Mouse (Mus musculus) heart, adult 18-20 months (tissue): ENCODE data around the gene Saysd1. TPM values are rescaled to one million over a fixed set of nuclear protein-coding genes. Genes with fewer than 3 reads are reported as not detected.

Source experiments
- DNase-seq, 2 experiments: peaks; one replicate each; pipeline ENCODE4 v3.0.0; 2021 to 2022; ENCODE audit warnings: mixed read lengths in 1 of 2
- total RNA-seq, 2 experiments: library from RNA; stranded (reverse); gene quantifications; 2 replicates each; pipeline ENCODE4 v1.2.3; 2021

Gene Saysd1
- total RNA-seq, 2 experiments from 2014 or later: 3.5 to 3.6 TPM

DNA sequence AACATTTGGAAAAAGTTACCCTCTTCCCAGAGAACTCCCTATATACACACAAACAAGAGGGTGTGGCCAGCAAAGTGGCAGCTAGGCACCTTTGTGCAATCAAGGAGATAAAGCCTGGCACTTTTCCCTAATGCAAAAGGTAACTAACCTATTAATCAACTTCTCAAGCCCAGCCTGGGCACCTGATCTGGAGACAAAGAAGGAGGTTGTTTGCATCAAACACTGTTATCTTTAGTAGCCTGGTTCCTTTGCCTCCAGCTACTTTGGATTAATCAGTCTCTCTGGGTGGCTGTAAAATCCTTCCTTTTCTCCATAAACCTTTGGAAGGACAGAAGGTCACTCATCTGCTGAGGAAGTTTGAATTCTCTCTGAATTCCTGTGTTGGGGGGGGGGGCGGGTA is 27.4 kb downstream of the Saysd1 start:
- DNase-seq: no peak

DNA sequence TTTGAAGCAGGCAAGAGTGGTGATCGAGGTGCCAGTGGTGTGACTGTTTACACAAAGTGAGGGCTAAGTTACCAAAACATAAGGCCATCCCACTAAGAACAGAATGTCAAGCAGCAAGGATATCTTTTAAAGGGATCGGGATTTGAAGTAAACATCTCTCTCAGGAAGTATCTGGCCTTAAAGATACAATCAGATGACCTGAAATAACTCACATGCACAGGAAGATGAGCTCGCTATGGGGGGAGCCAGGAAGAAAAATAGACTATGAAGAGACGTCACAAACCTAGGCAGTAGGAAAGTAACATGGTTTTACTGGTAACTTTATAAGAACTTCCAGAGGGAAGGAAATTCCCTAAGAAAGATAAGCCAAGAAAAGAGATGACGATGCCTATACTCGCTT is 32.1 kb downstream of the Saysd1 start:
- DNase-seq: no peak

DNA sequence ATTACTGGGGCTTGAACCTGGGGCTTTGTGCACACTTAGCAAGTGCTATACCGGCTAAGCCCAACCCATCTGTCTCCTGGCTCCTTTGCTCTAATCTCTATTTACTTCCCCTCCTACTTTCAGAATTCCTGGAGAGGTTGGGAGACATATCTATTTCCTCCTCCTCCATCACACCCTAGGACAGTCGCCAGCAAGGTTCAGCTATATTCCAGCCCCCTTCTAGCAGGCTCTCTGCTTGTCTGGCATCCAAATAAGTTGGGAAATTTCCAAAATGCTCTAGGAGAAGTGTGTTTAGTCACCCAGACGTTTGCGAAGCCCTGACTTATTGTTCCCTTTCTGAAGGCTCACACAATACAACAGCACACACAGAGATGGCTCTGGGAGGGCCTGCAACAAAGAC is 35.1 kb downstream of the Saysd1 start:
- peak in 1 of 2 experiments; percentile 22 for DNase-seq

DNA sequence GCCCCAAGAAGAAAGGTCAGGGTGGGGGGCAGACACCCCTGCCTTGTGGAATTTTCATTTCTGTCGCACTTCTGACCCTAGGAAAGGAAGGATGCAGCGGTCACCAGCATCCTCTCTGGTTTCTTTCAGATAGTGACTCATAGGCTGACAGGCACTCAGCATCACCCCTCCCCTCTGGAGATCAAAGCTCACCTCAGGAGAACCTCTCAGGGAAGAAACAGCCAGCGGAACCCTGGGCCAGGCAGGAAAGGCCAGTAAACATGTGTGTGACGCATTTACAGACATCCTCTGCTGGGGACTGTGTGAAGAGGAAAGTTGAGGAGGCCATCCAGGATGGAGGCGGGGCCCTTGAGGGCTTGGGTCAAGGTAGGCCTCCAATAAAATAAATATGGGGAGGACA is 40.3 kb downstream of the Saysd1 start:
- peak in 1 of 2 experiments; percentile 14 for DNase-seq

DNA sequence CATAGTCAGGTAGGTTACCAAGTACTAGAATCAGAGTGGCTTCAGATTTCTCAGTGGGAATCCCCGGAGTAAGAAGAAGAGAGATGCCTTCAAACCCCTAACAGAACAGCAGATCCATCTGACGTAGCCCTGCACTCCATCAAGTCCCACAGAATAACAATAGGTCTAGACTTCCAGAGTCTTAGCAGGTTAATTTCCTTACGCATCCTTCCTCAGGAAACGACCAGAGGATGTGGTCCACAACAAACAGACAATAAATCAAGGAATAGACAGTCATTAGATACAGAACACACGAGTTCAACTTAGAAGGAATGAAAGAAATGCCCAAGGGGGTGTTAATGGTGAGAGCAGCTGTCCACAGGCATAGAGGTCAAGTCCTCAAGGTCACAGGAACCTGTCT is 43.4 kb downstream of the Saysd1 start:
- no peak for DNase-seq

DNA sequence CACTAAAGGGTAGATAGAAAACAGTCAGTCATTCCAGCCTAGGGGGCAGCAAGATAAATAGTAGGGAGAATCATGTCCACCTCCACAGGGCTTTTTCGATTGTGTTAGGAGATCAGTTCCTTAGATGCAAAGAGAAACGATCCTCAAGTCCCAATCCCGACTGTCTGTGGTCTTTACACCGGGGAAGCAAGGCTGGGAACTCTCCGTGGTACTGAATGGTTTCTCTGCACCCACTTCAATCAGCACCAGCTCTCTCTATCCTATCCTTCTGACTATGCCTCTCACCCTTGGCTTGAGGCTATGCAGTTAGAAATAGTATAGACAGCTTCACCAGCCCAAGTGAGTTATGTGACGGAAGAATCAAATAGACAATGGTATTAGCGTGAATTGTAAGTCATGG is 44.8 kb downstream of the Saysd1 start:
- DNase-seq: peak in 1 of 2 experiments; percentile 40

DNA sequence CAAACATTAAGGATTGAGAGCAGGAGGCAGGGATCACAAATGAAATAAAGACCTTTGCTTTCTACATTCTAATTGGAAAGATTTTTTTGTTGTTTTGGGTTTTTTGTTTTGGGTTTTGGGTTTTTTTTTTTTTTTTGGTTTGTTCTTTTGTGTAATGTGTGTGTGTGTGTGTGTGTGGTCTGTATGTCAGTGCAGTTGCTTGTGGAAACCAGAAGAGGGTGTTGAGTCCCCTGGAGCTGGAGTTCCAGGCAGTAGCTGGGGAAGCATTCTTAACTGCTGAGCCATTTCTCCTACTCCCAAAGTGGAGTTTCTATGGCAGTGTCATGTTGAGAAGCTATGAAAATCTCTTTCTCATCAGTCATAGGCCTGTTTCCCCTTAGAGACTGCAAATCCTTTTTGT is 54.0 kb downstream of the Saysd1 start:
- no peak for DNase-seq

DNA sequence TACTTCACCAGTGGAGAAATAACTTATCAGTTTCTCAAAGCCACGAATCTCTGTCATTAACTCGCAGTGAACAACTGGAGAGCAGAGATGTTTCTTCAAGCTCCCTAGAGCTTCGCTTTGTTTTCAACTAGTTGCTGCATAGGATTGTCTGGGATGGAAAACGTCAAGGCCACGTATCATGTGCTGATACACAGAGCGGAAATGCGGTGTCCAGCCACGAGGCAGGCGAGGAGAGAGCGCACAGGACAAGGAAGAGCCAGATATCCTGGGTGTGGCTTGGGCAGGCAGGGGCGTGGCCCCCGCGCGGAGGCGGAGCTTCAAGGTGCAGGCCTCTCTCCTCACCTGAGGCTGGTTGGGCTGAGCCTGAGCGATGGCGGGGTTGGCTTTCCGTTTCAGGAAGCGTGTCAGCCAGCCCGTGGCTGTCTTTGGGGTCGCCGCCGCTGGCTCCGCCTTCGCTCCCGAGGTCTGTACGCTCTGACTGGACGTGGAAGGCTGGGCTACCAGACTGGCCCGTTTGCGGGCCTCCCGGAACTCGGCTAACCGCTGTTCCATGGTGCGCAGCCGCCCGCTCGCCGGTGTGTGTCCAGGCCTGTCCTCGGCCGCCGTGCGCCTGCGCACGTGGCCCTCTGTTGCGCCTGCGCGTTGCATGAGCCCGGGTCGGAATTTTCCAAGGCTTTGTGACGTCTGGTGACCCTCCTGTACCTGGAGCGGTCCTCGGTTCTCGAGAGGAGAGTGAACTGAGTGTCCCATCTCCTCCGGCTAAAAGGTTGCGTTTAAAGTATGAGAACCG is 55.6 kb downstream of the Saysd1 start:
- DNase-seq: peak; percentile 94 to 95

DNA sequence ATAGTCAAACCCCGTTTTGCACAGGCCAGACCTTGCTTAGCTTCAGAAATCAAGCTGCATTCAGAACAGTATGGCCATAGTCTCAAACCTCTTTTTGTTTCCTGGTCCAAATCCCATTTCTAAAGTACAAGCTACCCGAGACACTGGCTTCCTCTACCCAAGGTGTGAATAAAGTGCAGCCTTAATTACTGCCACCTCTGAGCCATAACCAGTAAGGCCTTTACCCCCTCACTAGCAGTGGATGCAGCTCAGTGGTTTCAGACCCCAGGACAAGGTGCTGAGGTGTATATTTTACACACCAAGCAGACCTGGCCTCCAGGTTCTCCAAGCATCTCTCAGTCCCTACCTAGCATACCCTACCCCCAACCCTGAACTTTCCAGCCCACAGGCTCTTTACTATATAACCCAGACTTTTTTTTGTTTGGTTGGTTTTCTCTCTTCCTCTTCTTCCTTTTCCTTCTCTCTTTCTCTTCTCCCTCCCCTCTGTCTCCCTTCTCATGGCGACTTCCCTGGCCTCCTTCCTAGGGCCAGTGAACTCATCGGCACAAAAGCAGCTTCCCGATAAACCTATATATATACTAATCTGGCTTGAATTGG is 56.3 kb downstream of the Saysd1 start:
- no peak for DNase-seq

DNA sequence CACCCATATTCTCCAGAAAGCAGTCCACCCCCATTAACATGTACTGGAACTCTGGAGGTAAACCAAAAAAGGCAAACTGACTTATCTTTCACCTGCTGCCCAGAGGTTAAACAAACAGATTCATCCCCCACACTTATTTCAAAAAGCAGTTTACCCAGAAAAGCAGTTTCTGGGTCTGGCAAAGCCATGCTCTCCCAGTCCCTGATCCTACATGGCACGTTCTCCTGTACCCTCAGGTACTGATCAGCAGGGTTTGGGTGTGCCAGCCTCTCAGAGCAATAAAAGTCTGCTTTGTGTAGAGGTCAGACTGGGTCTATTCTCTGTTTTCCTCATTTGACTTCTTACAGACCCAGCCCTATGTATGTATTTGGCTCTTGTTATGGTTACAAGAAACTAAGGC is 57.2 kb downstream of the Saysd1 start:
- DNase-seq: no peak

DNA sequence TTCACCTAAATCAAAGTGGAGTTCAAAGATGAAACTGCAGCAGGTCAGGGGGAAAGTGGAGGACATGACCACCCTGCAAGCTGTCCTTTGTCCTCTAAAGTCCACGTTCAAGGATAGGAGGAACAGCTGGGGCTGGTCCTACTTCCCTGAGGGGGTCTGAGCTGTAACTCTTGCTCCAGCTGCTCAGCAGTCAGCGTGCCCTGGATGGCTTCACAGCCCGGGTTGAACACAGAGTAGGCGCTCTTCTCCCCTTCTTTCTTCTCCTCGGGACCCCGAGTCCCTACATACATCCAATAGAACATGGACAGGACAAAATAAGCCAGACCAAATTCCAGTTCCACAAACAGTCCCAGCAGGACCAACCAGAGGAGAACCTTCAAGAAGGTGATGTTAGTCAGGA is 61.2 kb downstream of the Saysd1 start:
- no peak for DNase-seq

DNA sequence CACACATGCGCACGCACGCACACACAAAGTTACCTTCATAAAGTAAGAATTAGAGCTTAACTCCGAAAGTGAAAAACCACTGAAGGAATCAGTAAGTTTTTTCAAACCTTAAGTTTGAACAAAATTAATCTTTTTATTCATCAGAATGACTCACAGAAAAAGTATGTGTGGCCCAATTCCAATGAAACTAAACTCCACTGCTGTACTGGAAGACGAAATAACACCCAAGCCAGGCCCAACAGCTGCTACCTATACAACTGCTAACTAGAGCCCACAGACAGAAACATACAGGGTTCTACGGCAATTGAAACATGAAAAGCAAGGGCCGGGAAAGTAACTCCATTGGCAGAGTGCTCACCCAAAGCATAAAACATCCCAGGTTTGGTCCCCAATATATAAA is 62.8 kb downstream of the Saysd1 start:
- DNase-seq: no peak

DNA sequence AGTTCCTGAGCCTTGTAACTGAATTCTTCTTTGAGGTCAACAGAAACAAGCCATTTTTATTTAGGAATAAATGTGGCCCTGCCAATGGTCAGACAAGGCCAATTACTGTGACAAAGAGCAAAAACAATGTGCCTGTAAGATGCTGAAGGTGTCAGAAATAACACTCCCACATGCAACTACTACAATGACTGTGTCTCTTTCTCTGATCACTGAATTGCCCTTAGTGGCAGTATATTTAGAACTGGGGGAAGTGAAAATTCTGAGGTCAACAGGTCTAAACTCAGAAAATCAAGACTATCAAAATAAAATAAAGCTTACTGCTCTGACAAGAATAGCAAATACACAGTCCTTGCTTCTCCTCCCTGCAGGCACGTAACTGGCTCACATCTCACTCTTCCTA is 63.6 kb downstream of the Saysd1 start:
- no peak for DNase-seq

DNA sequence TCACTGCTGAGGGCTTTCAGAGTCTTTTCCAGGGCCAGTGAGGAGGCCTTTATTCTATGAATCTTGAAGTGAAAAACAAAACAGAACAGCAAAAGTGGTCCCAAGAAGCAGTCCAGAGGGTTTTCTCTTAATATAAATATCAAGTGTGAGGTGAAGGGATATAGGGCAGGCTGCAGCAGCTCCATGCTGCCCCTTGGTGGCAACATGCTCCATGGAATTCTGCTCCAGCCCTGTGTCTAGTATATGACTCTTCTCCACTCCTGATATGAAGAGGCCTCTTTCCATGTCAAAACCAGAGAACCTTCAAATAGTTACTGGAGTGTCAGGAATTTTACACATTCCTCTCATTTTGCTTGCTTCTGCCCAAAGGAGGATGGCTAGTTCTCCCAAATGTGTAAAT is 67.7 kb downstream of the Saysd1 start:
- DNase-seq: peak in 1 of 2 experiments; percentile 11

DNA sequence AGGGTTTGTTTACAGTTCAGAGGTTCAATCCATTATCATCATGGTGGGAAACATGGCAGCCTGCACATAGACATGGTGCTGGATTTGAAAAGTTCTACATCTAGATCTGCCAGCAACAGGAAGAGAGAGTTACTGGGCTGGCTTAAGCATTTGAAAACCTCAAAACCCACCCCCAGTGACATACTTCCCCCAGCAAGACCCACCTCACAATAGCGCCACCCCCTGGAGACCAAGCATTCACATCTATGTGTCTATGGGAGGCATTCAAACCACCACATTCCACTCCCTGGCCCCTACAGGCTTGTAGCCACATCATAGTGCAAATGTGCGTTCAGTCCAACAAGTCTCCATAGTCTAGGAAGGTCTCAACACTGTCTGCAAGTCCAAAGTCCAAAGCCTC is 70.0 kb downstream of the Saysd1 start:
- no peak for DNase-seq

DNA sequence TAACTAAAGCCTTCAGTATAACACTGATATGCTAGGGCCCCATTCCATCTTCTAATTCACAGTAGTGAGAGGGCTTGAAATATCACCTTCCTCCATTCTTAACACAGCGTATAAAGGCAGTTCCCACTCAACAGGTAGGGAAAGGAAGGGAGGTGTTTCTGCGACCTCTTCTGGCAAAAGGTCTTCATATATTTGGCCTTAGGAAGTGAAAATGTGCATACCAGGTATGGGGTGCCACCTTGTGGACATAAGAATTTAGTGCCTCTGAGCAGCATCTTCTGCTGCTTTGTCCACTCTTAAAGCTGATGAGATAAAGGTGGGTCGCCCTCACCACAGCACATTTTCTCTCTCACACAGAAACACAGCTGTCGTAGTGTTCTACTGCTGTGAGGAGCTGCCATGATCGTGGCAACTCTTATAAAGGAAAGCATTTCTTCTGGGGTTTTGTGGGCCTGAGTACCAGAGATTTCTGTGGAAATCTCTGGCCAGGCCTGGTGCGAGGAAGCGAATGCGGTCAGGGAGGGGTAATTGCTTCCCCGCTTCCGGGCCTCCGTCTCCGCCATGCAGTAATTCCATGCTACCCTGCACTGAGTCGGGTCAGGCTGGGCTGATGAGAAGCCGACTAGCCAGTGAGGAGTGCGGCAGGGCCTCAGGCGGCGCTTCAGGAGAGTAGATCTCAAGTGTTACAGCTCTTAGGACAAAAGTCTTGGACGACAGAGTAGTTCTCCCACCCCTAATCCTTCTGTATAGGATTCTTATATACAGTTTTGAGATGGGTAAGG is 70.8 kb downstream of the Saysd1 start:
- DNase-seq: peak; percentile 72 to 75

DNA sequence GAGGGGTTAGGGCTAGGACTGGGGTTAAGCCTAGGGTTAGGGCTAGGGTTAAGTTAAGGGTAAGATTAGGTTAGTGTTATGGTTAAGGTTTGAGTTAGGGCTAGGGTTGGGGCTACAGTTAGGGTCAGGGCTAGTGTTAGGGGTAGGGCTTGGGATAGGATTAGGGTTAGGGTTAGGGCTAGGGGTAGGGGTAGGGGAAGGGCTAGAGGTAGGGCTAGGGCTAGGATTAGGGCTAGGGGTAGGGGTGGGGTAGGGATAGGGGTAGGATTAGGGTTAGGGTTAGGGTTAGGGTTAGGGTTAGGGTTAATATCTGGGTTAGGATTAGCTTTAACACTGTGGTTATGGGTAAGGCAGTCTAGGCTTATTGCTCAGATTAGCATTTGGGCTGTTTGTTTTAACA is 73.6 kb downstream of the Saysd1 start:
- DNase-seq: no peak

DNA sequence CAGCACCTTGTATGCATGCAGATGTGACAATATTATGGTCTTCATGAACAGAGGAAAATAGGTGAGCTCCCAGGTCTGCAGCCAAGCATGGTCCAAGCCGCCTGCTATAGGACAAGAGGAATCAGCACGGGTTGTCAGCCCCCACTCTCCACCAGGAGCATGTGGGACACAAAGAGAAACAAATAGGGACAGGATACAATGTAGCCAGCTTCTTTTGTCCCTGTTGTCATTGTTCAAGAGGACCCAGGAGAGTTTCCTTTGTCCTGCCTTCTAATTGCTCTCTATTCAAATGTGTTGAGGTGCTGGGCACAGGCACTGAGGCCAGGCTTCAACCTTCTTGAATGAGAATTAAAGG is 89.9 kb downstream of the Saysd1 start:
- DNase-seq: no peak

DNA sequence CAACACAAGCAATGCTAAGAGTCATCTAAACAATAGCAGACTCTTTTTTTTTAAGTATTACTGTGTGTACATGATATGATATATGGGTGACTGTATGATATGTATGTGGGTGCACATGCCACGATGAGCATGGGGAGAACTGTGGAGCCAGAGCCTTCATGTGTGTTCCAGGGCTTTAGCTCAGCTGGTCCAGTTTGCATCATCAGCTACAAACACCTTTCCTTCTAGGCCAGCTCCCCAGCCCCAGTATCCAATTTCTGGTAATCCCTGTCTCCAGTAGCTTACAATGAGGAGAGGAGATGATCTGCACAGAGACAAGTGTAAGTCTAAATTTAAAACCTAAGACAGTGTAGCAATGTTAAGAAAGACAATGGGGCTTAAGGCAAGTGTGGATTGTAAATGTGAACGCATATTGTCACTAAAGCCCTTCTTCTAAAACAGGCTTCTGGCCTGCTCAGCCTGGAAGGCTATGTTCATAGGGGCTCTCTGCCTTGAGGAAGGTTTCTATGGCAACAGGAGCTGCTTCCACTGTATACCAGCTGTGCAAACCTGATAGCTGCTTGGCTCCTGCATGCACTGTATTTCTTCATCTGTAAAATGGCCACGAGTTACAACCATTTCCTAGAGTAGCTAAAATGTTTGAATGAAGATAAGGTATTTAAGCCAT is 90.4 kb downstream of the Saysd1 start:
- DNase-seq: no peak

DNA sequence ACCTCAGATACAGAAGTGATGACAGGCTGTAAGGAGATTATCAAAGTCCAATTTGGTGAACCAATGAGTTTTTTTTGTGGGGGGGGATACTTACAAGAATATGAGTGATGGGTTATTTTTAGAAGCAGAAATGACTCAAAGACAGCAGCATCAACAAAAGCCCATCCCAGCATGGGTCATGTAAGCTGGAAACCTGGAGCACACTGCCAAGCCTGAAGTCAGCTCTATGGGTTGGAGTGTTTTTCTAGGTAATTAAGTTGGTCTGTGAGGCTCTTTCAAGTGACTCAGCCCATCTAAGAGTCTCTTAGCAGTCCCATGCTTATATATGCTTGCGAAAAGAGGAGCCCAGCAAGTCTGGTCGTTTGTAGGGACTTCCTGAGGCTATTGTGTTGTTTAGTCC is 91.0 kb downstream of the Saysd1 start:
- no peak for DNase-seq

DNA sequence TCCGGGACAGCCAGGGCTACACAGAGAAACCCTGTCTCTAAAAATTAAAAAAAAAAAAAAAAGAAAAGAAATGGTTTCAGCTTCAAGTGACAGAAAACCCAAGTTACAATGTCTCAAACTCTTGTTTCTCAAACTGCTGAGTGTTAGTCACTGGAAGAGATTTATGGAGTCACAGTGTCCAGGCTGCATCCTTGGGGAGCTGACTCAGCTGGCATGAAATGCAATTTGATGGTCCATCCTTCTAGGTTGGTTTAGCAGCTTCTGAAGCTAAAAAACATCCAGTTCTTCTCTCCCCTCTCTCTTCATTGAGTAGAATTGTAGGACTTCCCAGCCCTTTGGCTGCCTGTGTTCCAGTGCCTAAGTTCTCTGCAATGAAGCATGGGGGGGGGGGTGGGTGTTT is 94.3 kb downstream of the Saysd1 start:
- no peak for DNase-seq

DNA sequence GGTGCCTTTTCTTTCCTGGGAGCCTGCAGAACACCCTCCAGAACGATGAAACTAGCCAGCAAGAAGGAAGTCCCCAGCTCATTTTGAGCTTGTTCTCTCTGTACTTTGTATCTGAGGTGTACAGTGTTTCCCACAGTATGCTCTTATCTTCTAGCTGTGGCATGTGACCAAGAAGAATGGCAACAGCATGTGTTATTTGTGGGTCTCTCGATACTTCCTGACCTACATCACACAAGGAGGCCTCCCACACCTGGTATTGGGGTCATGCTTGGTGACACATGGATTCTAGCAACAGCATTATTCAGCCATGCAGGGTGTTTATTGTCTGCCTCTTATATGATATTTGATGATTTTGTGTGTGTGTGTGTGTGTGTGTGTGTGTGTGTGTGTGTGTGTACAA is 96.5 kb downstream of the Saysd1 start:
- no peak for DNase-seq

DNA sequence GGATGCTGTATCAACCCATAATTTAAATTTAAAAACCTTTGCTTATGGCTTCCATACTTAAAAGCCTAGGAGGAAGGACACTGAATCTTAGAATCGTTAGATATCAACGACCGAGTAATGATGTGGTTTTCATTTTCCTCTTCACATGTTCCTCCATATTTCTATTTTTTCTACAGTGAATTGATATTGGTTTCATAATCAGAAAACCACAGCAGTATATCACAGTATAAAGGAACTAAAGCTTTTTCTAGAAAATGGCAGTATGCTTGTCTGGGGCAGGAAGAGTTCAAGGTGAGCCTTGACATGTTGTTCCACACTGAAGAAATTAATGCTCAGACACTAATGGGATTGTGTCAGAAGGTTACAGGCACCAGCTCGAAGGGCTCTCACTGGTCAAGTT is 97.4 kb downstream of the Saysd1 start:
- no peak for DNase-seq
